In the genomic region with DNA sequence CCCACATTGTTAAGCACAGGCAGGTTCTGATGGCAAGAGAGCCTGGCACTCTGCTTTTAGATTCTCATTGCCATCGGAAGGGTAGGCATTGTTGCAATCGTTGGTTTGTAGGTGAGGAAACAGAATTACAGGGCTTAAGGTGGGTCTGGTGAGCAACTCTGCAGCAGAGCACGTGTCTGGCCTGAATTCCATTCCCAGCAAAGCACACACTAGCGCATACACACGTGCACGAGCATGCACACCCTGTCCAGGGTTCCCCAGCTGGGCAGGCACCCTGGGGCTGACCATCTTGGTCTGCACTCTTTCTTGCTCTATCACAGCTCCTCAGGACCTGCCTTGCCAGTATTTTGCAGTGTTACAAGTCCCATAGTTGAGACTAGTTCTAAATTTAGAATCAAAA, we compare ENCODE assay signal across 10 mouse cellular contexts.
"Had no signal": no experiment of that assay in that cellular context is flagged by ENCODE, and none has a peak within 500 bp of the region (broad histone marks: within the 10 kb centered on the region; RNA-seq: fewer than 3 reads in every experiment).

No protein-coding gene starts in this region.

- H3K36me3 ChIP-seq: kidney, embryonic 15.5 days; limb, embryonic 13.5 days; midbrain, embryonic 13.5 days; stomach, embryonic 15.5 days had no signal

- H3K4me2 ChIP-seq: kidney, embryonic 15.5 days; limb, embryonic 13.5 days; midbrain, embryonic 13.5 days; stomach, embryonic 15.5 days had no signal

- H3K9ac ChIP-seq: kidney, embryonic 15.5 days; limb, embryonic 13.5 days; midbrain, embryonic 13.5 days; stomach, embryonic 15.5 days had no signal

- H3K4me3 ChIP-seq: kidney, embryonic 15.5 days; limb, embryonic 13.5 days; midbrain, embryonic 13.5 days; stomach, embryonic 15.5 days had no signal

- DNase-seq: kidney, postnatal 14 days; left cerebral cortex, postnatal 4 days; lung, adult 18-20 months; right cerebral cortex, postnatal 14 days; thymus, adult 2 months; thymus, postnatal 25 days had no signal

- H3K4me1 ChIP-seq: kidney, embryonic 15.5 days; limb, embryonic 13.5 days; midbrain, embryonic 13.5 days; stomach, embryonic 15.5 days had no signal

- H3K9me3 ChIP-seq: kidney, embryonic 15.5 days; limb, embryonic 13.5 days; midbrain, embryonic 13.5 days; stomach, embryonic 15.5 days had no signal

- H3K27me3 ChIP-seq: kidney, embryonic 15.5 days; limb, embryonic 13.5 days; midbrain, embryonic 13.5 days; stomach, embryonic 15.5 days had no signal

- ATAC-seq: midbrain, embryonic 13.5 days had no signal

- H3K27ac ChIP-seq: kidney, embryonic 15.5 days; limb, embryonic 13.5 days; midbrain, embryonic 13.5 days; stomach, embryonic 15.5 days had no signal
